Mouse (Mus musculus) G1E (cell line): ENCODE results near the gene Tmem246. TPM values are rescaled to one million over a fixed set of nuclear protein-coding genes. Genes with fewer than 3 reads are reported as not detected.
"Not testable (repeated sequence)": the region's sequence is repeated elsewhere in the genome, so short reads cannot be mapped to it uniquely, and the experiment has no call there.

Experiments used
- ATAC-seq: 2 replicates; pipeline ENCODE4 v1.8.0; 2016; ENCODE audit warnings: mild to moderate bottlenecking; ENCODE audit not compliant: insufficient number of reproducible peaks, poor library complexity, low FRiP score, severe bottlenecking; ENCODE audit errors: extremely low read depth
- DNase-seq: peaks from one replicate; pipeline ENCODE4 v3.0.0; 2012; ENCODE audit warnings: low spot score
- H3K27me3 ChIP-seq: 2 replicates; pipeline ENCODE4 v1.6.1; 2012; ENCODE audit warnings: mild to moderate bottlenecking, low read length, inconsistent platforms; ENCODE audit not compliant: insufficient read depth
- H3K36me3 ChIP-seq: replicated peaks from 2 replicates; pipeline ENCODE3; 2012; ENCODE audit warnings: mild to moderate bottlenecking, inconsistent platforms
- H3K4me1 ChIP-seq: 2 replicates; pipeline ENCODE4 v1.6.1; 2012; ENCODE audit warnings: low read depth, low read length, inconsistent platforms, mixed read lengths; ENCODE audit not compliant: insufficient read depth
- H3K4me3 ChIP-seq: 2 replicates; pipeline ENCODE4 v1.5.1; 2012; ENCODE audit warnings: low read depth, mild to moderate bottlenecking, inconsistent platforms, low read length, moderate library complexity, mixed read lengths
- H3K9me3 ChIP-seq: replicated peaks from 2 replicates; pipeline ENCODE4 v1.6.1; 2012; ENCODE audit warnings: inconsistent platforms
- CTCF ChIP-seq: IDR thresholded peaks from 2 replicates; pipeline ENCODE4 v1.5.1; 2012; ENCODE audit warnings: low read depth, low read length, inconsistent platforms, mixed read lengths
- GATA1 ChIP-seq: IDR thresholded peaks from 2 replicates; pipeline ENCODE4 v1.6.1; 2012; ENCODE audit warnings: borderline replicate concordance, low read length, inconsistent platforms, mixed read lengths
- GATA2 ChIP-seq: IDR thresholded peaks from 2 replicates; pipeline ENCODE4 v1.6.1; 2012; ENCODE audit warnings: low read depth, low read length, inconsistent platforms, borderline replicate concordance
- POLR2AphosphoS5 ChIP-seq: IDR thresholded peaks from 2 replicates; pipeline ENCODE4 v1.6.1; 2012; ENCODE audit warnings: low read depth, low read length, inconsistent platforms; ENCODE audit not compliant: insufficient replicate concordance
- TAL1 ChIP-seq: conservative IDR thresholded peaks from 2 replicates; pipeline ENCODE4 v1.6.1; 2012; ENCODE audit warnings: low read depth, low read length, inconsistent platforms, mixed read lengths
- polyA plus RNA-seq: library from polyadenylated mRNA; stranded (reverse); fragments of >175 nt; gene quantifications from 2 replicates; pipeline ENCODE4 v1.2.3, GENCODE M21; 2012
- total RNA-seq, 2 experiments: library from RNA; stranded (forward) in 1 of 2; stranded (reverse) in 1 of 2; fragments of 200-1000 nt in 1 of 2; fragments of >200 nt in 1 of 2; fragmentation: Nextera tagmentation in 1 of 2; gene quantifications; 2 replicates each; pipeline ENCODE4 v1.2.3; 2014 to 2017

Tmem246 gene
- total and polyA plus RNA-seq, 3 experiments, result 16.6 to 27.3 (median 19.0) TPM

GRCm38 (mm10) chr4:49626973-49627372, 29.3 kb upstream of the Tmem246 start:
- TF ChIP-seq CTCF (peak; percentile 67), GATA1 (no peak)
- ATAC-seq, result peak; percentile 19; the same call in 1 of the 2 replicates
- Histone ChIP-seq H3K9me3 (no peaks in the 10 kb centered on the region), H3K36me3 (no peaks in the 10 kb centered on the region), H3K4me1 (peaks cover 25% of the 10 kb centered on the region), H3K27me3 (no peaks in the 10 kb centered on the region), H3K4me3 (no peak overlapping the region)
- peak; percentile 57 for DNase-seq

- not testable (repeated sequence) for H3K9me3 ChIP-seq, ATAC-seq
These were observed 27.3 kb upstream of the Tmem246 start for GRCm38 (mm10) chr4:49624969-49625368.

GRCm38 (mm10) chr4:49623916-49624315, 26.2 kb upstream of the Tmem246 start:
- H3K4me1 ChIP-seq, result peaks cover 24% of the 10 kb centered on the region
- no peak overlapping the region for H3K4me3 ChIP-seq
- no peak for ATAC-seq
- H3K27me3 ChIP-seq, result no peaks in the 10 kb centered on the region
- H3K36me3 ChIP-seq, result no peaks in the 10 kb centered on the region
- TF ChIP-seq TAL1 (no peak), GATA2 (no peak), POLR2AphosphoS5 (no peak), GATA1 (no peak), CTCF (no peak)
- H3K9me3 ChIP-seq, result no peaks in the 10 kb centered on the region
- DNase-seq, result no peak

More at GRCm38 (mm10) chr4:49624969-49625368, 27.3 kb upstream of the Tmem246 start:
- not testable (repeated sequence) for H3K36me3 ChIP-seq, H3K27me3 ChIP-seq, DNase-seq, H3K4me3 ChIP-seq
- H3K4me1 ChIP-seq, result peaks cover 21% of the 10 kb centered on the region

- ATAC-seq (no peak), DNase-seq (no peak)
- H3K4me1 ChIP-seq, result peaks cover 20% of the 10 kb centered on the region
- no peaks in the 10 kb centered on the region for H3K9me3 ChIP-seq
- H3K27me3 ChIP-seq, result no peaks in the 10 kb centered on the region
- no peaks in the 10 kb centered on the region for H3K36me3 ChIP-seq
- H3K4me3 ChIP-seq, result no peak overlapping the region
- TF ChIP-seq GATA1 (no peak), TAL1 (no peak), POLR2AphosphoS5 (no peak), CTCF (no peak), GATA2 (no peak)
These were observed 24.6 kb upstream of the Tmem246 start for GRCm38 (mm10) chr4:49622272-49622671.

GRCm38 (mm10) chr4:49619861-49620260, 22.2 kb upstream of the Tmem246 start:
- not testable (repeated sequence) for DNase-seq, H3K4me3 ChIP-seq, H3K27me3 ChIP-seq, H3K4me1 ChIP-seq, ATAC-seq, H3K9me3 ChIP-seq, H3K36me3 ChIP-seq

- ATAC-seq, result no peak
- Histone ChIP-seq H3K27me3 (peaks cover 5% of the 10 kb centered on the region; the same call in 1 of the 2 replicates), H3K4me3 (no peak overlapping the region), H3K9me3 (no peaks in the 10 kb centered on the region), H3K4me1 (peaks cover 7% of the 10 kb centered on the region; the same call in 1 of the 2 replicates), H3K36me3 (no peaks in the 10 kb centered on the region)
- no peak for TF ChIP-seq CTCF
- TF ChIP-seq POLR2AphosphoS5, result no peak
- TF ChIP-seq GATA1, result no peak
- TF ChIP-seq GATA2, result no peak
- no peak for TF ChIP-seq TAL1
- DNase-seq, result no peak
These were observed 19.2 kb upstream of the Tmem246 start for GRCm38 (mm10) chr4:49616924-49617323.

GRCm38 (mm10) chr4:49605459-49605858, 7.8 kb upstream of the Tmem246 start:
- Histone ChIP-seq H3K4me1 (peaks cover 14% of the 10 kb centered on the region; the same call in 1 of the 2 replicates), H3K36me3 (no peaks in the 10 kb centered on the region), H3K27me3 (no peaks in the 10 kb centered on the region), H3K9me3 (no peaks in the 10 kb centered on the region), H3K4me3 (no peak overlapping the region)
- ATAC-seq, result no peak
- TF ChIP-seq GATA1, result no peak
- TF ChIP-seq GATA2, result no peak
- TF ChIP-seq TAL1, result no peak
- no peak for TF ChIP-seq POLR2AphosphoS5
- no peak for TF ChIP-seq CTCF
- no peak for DNase-seq
